Mouse (Mus musculus) myocyte (in vitro differentiated cells): ENCODE data around the gene 4430402I18Rik.

Experiments used
- CEBPB ChIP-seq: IDR thresholded peaks from 2 replicates; pipeline ENCODE4 v1.6.1; 2011; ENCODE audit warnings: mild to moderate bottlenecking, moderate library complexity; ENCODE audit not compliant: poor library complexity, insufficient read depth, severe bottlenecking
- MAX ChIP-seq: IDR thresholded peaks from one replicate; pipeline ENCODE4 v1.6.1; 2011; ENCODE audit warnings: low read depth, mild to moderate bottlenecking, control low read depth
- MYOD1 ChIP-seq, 3 experiments: IDR thresholded peaks; one replicate each; pipeline ENCODE4 v1.6.1; 2011; ENCODE audit warnings: control low read depth in 2 of 3, low read depth in 2 of 3, mild to moderate bottlenecking in 2 of 3, moderate library complexity in 1 of 3; ENCODE audit not compliant: insufficient read length in 2 of 3, control insufficient read depth in 1 of 3
- MYOG ChIP-seq, 3 experiments: IDR thresholded peaks; one replicate each; pipeline ENCODE4 v1.6.1; 2011; ENCODE audit warnings: control low read depth in 2 of 3, low read depth in 2 of 3, mild to moderate bottlenecking in 2 of 3; ENCODE audit not compliant: insufficient read length in 2 of 3, control insufficient read depth in 1 of 3, insufficient read depth in 1 of 3
- POLR2A ChIP-seq: IDR thresholded peaks from one replicate; pipeline ENCODE4 v1.6.1; 2011; ENCODE audit warnings: low read depth, mild to moderate bottlenecking, control low read depth, moderate library complexity; ENCODE audit not compliant: insufficient read length
- POLR2AphosphoS2 ChIP-seq: IDR thresholded peaks from one replicate; pipeline ENCODE4 v1.6.1; 2011; ENCODE audit warnings: low read depth, control low read depth; ENCODE audit not compliant: insufficient read length
- TCF12 ChIP-seq: IDR thresholded peaks from one replicate; pipeline ENCODE4 v1.6.1; 2011; ENCODE audit warnings: mild to moderate bottlenecking, control low read depth; ENCODE audit not compliant: poor library complexity, insufficient read depth, severe bottlenecking
- TCF3 ChIP-seq: IDR thresholded peaks from one replicate; pipeline ENCODE4 v1.6.1; 2011; ENCODE audit warnings: low read depth, control low read depth; ENCODE audit not compliant: insufficient read length
- USF1 ChIP-seq: IDR thresholded peaks from one replicate; pipeline ENCODE4 v1.6.1; 2011; ENCODE audit warnings: low read depth, mild to moderate bottlenecking, control low read depth, moderate library complexity

GRCm38 (mm10) chr19:28967652-28968051, at the start of gene 4430402I18Rik:
- TF ChIP-seq POLR2A (no peak), MYOG (IDR thresholded peaks at IDR 0.05; ENCODE audit: control insufficient read depth in 1 of 3, insufficient read depth in 1 of 3, insufficient read length in 2 of 3, low read depth in 2 of 3) (no peak), MAX (no peak), USF1 (no peak), TCF3 (no peak), TCF12 (no peak), POLR2AphosphoS2 (no peak), MYOD1 (IDR thresholded peaks at IDR 0.05; ENCODE audit: control insufficient read depth in 1 of 3, insufficient read length in 2 of 3, low read depth in 2 of 3) (no peak), CEBPB (no peak)
